Mouse (Mus musculus): Measurements from ENCODE around the gene Maml2. TPM values are rescaled to one million over a fixed set of nuclear protein-coding genes. Genes with fewer than 3 reads are reported as not detected.
A peak's percentile ranks its signal among the peaks of the same experiment; 100 is the strongest.

Gene Maml2
- polyA plus RNA-seq, 1 experiment from 2014 or later: 5.0 TPM

DNA sequence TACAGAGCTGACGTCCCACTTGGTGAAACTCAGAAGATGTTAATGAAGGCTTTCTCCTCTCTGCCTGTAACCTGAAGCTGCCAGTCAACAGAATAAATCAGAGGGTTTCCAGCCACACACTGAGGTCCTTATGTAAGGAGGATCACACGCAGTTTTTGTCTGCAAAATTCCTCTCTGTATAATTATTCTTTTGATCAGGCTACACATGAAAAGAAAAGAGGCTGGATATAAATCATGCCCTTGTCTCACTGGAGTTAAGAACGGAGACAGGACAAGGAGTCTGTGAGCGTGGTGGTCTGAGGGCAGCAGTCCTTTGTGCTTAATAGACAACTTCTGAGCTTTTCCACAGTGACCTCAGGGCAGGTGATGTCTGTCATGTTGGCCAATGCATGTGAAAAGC is 181.5 kb downstream of the Maml2 start:
- WGBS: 38% methylated on average over 4 of the region's 4 CpGs
- H3K27me3 ChIP-seq (replicated peaks; ENCODE audit: control insufficient read depth, insufficient read depth, low read length): no peaks in the 10 kb centered on the region
- H3K36me3 ChIP-seq (ENCODE audit: control insufficient read depth, insufficient read depth, low read length): no peaks in the 10 kb centered on the region
- H3K27ac ChIP-seq (ENCODE audit: low read length): no peak overlapping the region
- H3K4me1 ChIP-seq (ENCODE audit: control insufficient read depth, insufficient read depth, low read length): peaks cover 8% of the 10 kb centered on the region
- H3K9ac ChIP-seq (ENCODE audit: low read depth, low read length): no peak overlapping the region
- no peaks in the 10 kb centered on the region for H3K9me3 ChIP-seq (ENCODE audit: control insufficient read depth, low read length)
- no peak overlapping the region for H3K4me3 ChIP-seq (ENCODE audit: low read length)
- H3K4me2 ChIP-seq (ENCODE audit: low read depth, low read length): no peak overlapping the region
- no peak for ATAC-seq

GRCm38 (mm10) chr9:13483199-13484068 is 185.7 kb downstream of the Maml2 start:
- H3K4me3 ChIP-seq (ENCODE audit: low read length): no peak overlapping the region
- H3K9ac ChIP-seq (ENCODE audit: low read depth, low read length): no peak overlapping the region
- ATAC-seq: peak; percentile 73
- 48% methylated on average over 5 of the region's 5 CpGs for WGBS
- no peaks in the 10 kb centered on the region for H3K36me3 ChIP-seq (ENCODE audit: control insufficient read depth, insufficient read depth, low read length)
- H3K9me3 ChIP-seq (ENCODE audit: control insufficient read depth, low read length): no peaks in the 10 kb centered on the region
- H3K27me3 ChIP-seq (replicated peaks; ENCODE audit: control insufficient read depth, insufficient read depth, low read length): no peaks in the 10 kb centered on the region
- no peak overlapping the region for H3K4me2 ChIP-seq (ENCODE audit: low read depth, low read length)
- H3K27ac ChIP-seq (ENCODE audit: low read length): no peak overlapping the region
- peaks cover 8% of the 10 kb centered on the region for H3K4me1 ChIP-seq (ENCODE audit: control insufficient read depth, insufficient read depth, low read length)

GRCm38 (mm10) chr9:13484267-13485240 is 186.8 kb downstream of the Maml2 start:
- Histone ChIP-seq H3K4me3 (ENCODE audit: low read length) (no peak overlapping the region), H3K36me3 (ENCODE audit: control insufficient read depth, insufficient read depth, low read length) (no peaks in the 10 kb centered on the region), H3K27me3 (replicated peaks; ENCODE audit: control insufficient read depth, insufficient read depth, low read length) (no peaks in the 10 kb centered on the region), H3K4me1 (ENCODE audit: control insufficient read depth, insufficient read depth, low read length) (peaks cover 8% of the 10 kb centered on the region), H3K9ac (ENCODE audit: low read depth, low read length) (no peak overlapping the region), H3K9me3 (ENCODE audit: control insufficient read depth, low read length) (no peaks in the 10 kb centered on the region), H3K4me2 (ENCODE audit: low read depth, low read length) (no peak overlapping the region), H3K27ac (ENCODE audit: low read length) (0 out of 2 replicates have a peak overlapping the region, but pooled peaks have one; percentile 8)
- ATAC-seq: 0 out of 2 replicates have a peak, but pooled peaks have one; percentile 18
- WGBS: 44% methylated on average over 12 of the region's 12 CpGs

- H3K27me3 ChIP-seq (replicated peaks; ENCODE audit: control insufficient read depth, insufficient read depth, low read length): no peaks in the 10 kb centered on the region
- no peak overlapping the region for H3K4me3 ChIP-seq (ENCODE audit: low read length)
- H3K36me3 ChIP-seq (ENCODE audit: control insufficient read depth, insufficient read depth, low read length): no peaks in the 10 kb centered on the region
- peaks cover 8% of the 10 kb centered on the region for H3K4me1 ChIP-seq (ENCODE audit: control insufficient read depth, insufficient read depth, low read length)
- ATAC-seq: no peak
- no peaks in the 10 kb centered on the region for H3K9me3 ChIP-seq (ENCODE audit: control insufficient read depth, low read length)
- no peak overlapping the region for H3K9ac ChIP-seq (ENCODE audit: low read depth, low read length)
- H3K27ac ChIP-seq (ENCODE audit: low read length): no peak overlapping the region
- 60% methylated on average over 1 of the region's 1 CpGs for WGBS
- H3K4me2 ChIP-seq (ENCODE audit: low read depth, low read length): no peak overlapping the region
These were observed 188.2 kb downstream of the Maml2 start for GRCm38 (mm10) chr9:13485914-13486313.

DNA sequence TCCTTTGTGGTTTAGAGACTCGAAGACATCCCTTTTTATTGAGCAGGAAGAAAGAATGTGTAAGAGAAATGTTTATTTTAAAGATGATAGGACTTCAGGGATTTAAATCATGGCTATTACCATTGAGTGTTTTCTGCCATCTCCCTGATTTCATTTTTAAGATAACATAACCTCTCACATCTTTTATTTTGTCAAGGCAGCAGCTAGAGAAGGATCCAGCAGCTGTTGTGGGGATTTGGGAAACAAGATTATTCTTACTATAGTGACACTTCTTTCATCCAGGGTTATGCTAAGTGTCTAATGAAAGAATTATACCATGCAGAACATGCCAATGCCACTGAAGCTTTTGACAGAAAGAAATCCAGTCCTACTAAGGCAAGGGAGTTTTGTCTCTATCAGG is 193.3 kb downstream of the Maml2 start:
- no peak overlapping the region for H3K27ac ChIP-seq (ENCODE audit: low read length)
- WGBS: 26% methylated on average over 1 of the region's 1 CpGs
- H3K4me2 ChIP-seq (ENCODE audit: low read depth, low read length): no peak overlapping the region
- no peak overlapping the region for H3K9ac ChIP-seq (ENCODE audit: low read depth, low read length)
- no peaks in the 10 kb centered on the region for H3K27me3 ChIP-seq (replicated peaks; ENCODE audit: control insufficient read depth, insufficient read depth, low read length)
- H3K9me3 ChIP-seq (ENCODE audit: control insufficient read depth, low read length): no peaks in the 10 kb centered on the region
- no peak for ATAC-seq
- H3K4me1 ChIP-seq (ENCODE audit: control insufficient read depth, insufficient read depth, low read length): no peaks in the 10 kb centered on the region
- H3K36me3 ChIP-seq (ENCODE audit: control insufficient read depth, insufficient read depth, low read length): no peaks in the 10 kb centered on the region
- no peak overlapping the region for H3K4me3 ChIP-seq (ENCODE audit: low read length)

GRCm38 (mm10) chr9:13491854-13492620 is 194.3 kb downstream of the Maml2 start:
- no peak overlapping the region for H3K27ac ChIP-seq (ENCODE audit: low read length)
- peaks cover 2% of the 10 kb centered on the region; the same call in 1 of the 2 replicates for H3K4me1 ChIP-seq (ENCODE audit: control insufficient read depth, insufficient read depth, low read length)
- H3K9ac ChIP-seq (ENCODE audit: low read depth, low read length): no peak overlapping the region
- H3K36me3 ChIP-seq (ENCODE audit: control insufficient read depth, insufficient read depth, low read length): no peaks in the 10 kb centered on the region
- 67% methylated on average over 9 of the region's 9 CpGs for WGBS
- no peaks in the 10 kb centered on the region for H3K9me3 ChIP-seq (ENCODE audit: control insufficient read depth, low read length)
- no peak overlapping the region for H3K4me2 ChIP-seq (ENCODE audit: low read depth, low read length)
- no peak overlapping the region for H3K4me3 ChIP-seq (ENCODE audit: low read length)
- no peak for ATAC-seq
- H3K27me3 ChIP-seq (replicated peaks; ENCODE audit: control insufficient read depth, insufficient read depth, low read length): no peaks in the 10 kb centered on the region

- Histone ChIP-seq H3K36me3 (ENCODE audit: control insufficient read depth, insufficient read depth, low read length) (no peaks in the 10 kb centered on the region), H3K4me3 (ENCODE audit: low read length) (no peak overlapping the region), H3K9me3 (ENCODE audit: control insufficient read depth, low read length) (no peaks in the 10 kb centered on the region), H3K4me2 (ENCODE audit: low read depth, low read length) (no peak overlapping the region), H3K27ac (ENCODE audit: low read length) (no peak overlapping the region), H3K27me3 (replicated peaks; ENCODE audit: control insufficient read depth, insufficient read depth, low read length) (no peaks in the 10 kb centered on the region), H3K4me1 (ENCODE audit: control insufficient read depth, insufficient read depth, low read length) (peaks cover 6% of the 10 kb centered on the region; the same call in 1 of the 2 replicates), H3K9ac (ENCODE audit: low read depth, low read length) (no peak overlapping the region)
- no peak for ATAC-seq
- 60% methylated on average over 2 of the region's 2 CpGs for WGBS
These were observed 195.1 kb downstream of the Maml2 start for GRCm38 (mm10) chr9:13492807-13493206.

DNA sequence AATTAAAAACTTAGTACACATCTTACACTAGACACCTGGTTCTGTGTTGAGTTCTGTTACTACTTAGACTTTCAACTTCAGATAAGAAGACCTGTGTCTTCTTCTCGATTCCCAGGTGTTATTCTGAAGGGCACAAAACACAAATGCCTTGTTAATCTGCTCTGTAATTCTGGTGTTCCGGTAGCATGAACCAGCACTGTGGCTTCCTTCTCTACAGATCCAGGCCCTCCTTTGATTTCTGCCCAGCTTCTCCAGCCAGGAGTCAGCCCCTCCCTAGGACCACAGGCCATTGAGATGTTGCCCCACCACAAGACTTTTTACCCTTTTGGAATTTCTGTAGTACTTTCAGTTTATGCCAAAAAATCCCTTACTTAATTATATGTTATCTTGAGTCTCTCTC is 196.0 kb downstream of the Maml2 start:
- no peak overlapping the region for H3K4me3 ChIP-seq (ENCODE audit: low read length)
- 88% methylated on average over 2 of the region's 2 CpGs for WGBS

More for the DNA sequence above, 196.0 kb downstream of the Maml2 start:
- Histone ChIP-seq H3K4me1 (ENCODE audit: control insufficient read depth, insufficient read depth, low read length) (peaks cover 6% of the 10 kb centered on the region; the same call in 1 of the 2 replicates), H3K27me3 (replicated peaks; ENCODE audit: control insufficient read depth, insufficient read depth, low read length) (no peaks in the 10 kb centered on the region), H3K27ac (ENCODE audit: low read length) (no peak overlapping the region), H3K36me3 (ENCODE audit: control insufficient read depth, insufficient read depth, low read length) (no peaks in the 10 kb centered on the region), H3K4me2 (ENCODE audit: low read depth, low read length) (no peak overlapping the region), H3K9ac (ENCODE audit: low read depth, low read length) (no peak overlapping the region), H3K9me3 (ENCODE audit: control insufficient read depth, low read length) (no peaks in the 10 kb centered on the region)
- ATAC-seq: no peak

All from intestine, embryonic 16.5 days (tissue).